Mouse (Mus musculus): ENCODE measurements around the gene Gm21762.
A peak's percentile ranks its signal among the peaks of the same experiment; 100 is the strongest.
"Not testable (repeated sequence)": the region's sequence is repeated elsewhere in the genome, so short reads cannot be mapped to it uniquely, and the experiment has no call there.

The Gm21762 gene

DNA sequence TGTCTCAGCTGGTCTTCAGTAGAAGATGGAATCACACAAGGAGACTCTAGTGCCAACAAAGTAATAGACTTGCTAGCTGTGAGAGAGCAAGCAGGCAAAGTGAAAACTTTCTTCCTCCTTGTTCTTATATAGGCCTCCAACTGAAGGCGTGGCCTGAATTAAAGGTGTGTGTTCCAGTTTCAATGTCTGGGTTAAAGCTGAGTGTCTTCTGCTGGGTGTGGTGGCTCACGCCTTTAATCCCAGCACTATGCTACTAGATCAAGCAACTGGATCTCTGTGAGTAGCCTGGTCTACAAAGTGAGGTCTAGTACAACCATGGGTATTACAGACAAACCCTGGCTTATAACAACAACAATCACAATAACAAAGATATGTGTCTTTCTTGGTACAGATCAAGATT is at the start of gene Gm21762:
Gm21762 (minus strand) TSS at position 101 of the 400 bp plus-strand sequence.
- DNase-seq: not testable (repeated sequence)

DNA sequence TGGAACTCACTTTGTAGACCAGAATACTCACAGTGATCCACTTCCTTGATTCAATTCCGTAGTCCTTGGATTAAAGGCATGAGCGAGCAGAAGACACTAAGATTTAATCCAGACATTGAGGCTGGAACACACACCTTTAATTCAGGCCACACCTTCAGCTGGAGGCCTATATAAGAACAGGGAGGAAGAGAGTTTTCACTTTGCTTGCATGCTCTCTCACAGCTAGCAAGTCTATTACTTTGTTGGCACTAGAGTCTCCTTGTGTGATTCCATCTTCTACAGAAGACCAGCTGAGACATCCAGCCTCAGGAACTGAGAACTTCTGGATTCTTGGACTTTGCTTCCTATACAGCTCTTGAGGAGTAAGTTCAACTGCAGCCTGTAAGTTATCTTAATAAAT is 47.1 kb upstream of the Gm21762 start, which contains the start of gene AF067061:
AF067061 (plus strand) TSS at position 245 of the 400 bp plus-strand sequence.
- DNase-seq: not testable (repeated sequence)

DNA sequence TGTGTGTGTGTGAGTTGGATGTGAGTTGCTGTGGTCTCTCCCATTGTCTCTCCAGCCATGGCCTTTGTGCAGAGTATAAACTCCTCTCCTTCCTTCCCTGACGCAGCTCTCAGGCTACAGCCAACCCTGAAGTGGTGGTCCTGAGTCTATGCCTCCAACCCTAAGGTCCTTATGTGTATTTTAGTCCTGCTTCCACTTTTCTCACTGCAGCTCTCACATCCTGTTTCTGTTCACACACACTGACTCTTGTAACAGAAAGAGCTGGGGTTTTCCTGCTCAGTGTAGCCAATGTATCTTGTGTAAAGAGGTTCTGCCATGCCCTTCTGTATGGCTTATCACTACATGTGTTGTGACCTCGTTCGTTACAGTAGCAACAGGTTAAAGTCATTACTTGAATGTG is 44.0 kb upstream of the Gm21762 start:
- DNase-seq: not testable (repeated sequence)

DNA sequence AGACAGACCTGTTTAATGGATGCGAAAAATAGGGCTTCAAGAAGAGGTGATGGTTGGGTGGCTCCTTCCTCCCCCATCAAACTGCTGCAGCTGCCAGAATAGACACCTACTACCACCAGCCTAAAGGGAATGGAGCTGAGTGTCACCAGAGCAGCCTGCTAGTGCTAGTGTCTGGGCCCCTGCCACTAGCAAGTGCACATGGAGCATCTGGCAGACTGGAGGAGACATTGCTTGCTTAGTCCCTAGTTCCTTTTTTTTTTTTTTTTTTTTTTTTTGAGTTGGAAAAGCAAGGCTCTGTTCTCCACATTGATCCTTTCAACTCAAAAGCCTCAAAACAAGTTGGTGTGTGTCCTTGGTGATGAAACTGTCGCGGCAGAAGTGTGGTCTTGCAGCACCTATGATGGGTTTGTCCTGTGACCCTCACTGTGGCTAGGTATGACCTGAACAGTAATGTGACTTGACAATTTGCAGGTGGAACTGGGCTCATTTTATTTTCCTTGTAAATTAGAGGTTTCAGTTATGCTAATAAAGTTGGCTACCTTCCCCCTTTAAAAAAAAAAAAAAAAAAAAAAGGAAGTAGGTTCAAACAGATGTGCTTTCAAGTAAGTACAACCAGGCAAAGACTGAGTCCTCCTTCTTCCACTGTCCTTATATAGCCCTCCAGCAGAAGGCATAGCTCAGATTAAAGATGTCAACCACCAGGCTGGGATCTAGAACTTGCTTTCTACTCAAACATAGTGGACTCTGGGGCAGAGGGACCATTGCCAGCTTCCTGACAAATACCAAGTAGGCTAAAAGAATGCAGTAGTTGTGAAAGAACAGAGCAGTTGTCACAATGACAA is 43.3 kb upstream of the Gm21762 start:
- DNase-seq: not testable (repeated sequence)

DNA sequence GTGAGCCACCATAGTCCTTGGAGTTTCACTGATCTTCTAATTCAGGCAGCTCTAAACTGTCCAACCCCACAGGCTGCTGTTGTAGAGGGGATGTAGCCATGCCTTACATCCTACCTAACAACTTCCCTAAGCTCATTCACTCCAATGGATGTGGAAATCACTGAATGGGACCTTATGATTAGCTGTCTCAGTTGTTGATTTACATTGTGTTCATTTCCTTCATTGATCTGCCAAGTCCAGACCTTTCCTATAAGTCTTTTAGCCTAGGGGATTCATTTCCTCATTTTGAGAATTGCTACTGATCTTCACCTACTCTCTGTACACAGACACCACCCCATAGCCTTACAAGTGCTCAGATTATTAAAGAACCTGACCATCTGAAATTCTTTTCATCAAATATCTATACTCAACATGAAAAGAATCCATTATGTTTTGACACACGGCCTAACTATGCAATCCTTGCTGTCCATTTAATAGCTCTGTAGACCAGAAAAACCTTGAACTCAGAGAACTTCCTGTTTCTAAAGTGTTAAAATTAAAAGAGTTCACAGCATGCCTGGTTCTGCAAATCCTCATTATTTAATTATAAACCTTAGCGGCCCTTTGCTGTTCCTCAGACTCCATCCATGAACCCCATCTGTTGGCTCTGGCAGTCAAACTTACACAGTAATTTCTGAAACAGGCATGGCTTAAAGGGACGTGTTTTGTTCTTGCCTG is 35.6 kb upstream of the Gm21762 start:
- DNase-seq: not testable (repeated sequence)

DNA sequence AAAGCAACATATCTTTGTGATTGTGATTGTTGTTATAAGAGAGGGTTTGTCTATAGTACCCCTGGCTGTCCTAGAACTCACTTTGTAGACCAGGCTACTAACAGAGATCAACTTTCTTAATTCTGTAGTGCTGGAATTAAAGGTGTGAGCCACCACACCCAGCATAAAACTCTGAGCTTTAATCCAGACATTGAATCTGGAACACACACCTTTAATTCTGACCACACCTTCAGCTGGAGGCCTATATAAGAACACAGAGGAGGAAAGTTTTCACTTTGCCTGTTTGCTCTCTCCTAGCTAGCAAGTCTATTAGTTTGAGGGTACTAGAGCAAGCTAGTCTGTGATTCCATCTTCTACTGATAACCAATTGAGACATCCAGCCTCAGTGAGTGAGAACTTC is 23.1 kb upstream of the Gm21762 start, which contains the start of gene Gm21731:
Gm21731 (plus strand) TSS at position 301 of the 400 bp plus-strand sequence.
- DNase-seq: not testable (repeated sequence)

DNA sequence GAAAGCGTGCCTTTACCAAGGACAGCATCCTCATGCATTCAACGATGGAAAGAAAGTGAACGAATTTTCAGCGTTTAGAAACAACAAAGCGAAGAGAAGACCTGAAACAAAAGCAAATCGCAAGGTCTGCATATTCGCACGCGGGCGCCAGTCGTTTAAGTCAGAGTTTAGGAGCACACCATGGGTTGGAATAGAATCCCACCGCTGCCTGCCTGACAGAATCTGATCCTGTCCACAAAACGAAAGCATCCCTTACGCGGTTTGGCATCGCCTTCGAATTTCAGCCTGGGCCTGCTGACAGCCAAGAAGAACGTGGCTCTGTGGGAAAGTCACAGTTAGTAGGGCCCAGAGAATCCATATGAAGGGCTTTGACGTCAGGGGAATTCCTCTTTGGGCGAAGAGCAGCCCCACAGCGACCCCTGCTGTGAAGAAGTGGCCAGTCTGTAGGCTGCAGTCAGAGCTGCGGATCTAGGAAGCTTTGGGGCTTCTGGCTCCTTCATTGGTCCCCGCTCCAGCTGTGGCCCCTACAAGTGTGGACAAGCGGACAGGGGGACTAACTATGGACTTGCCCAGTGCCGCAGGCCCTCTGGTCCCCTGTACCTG is 16.8 kb upstream of the Gm21762 start:
- not testable (repeated sequence) for DNase-seq

DNA sequence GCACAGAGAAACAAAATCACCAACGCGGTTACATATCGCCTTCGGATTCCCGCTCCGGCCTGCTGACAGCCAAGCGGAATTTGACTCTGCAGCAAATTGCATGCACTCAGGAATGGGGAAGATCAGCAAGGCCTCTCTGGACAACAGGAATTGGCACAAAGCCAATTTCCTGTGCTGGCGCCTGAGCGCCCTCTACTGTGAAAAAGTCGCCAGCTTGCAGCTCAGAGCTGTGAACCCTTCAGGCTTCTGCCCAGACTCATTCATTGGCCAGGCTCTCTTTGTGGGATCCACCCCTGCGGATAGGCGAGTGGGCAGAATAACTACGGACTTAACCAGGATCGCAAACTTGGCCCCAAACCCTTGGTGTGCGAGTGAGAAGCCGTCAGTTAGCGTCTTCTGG is 16.1 kb upstream of the Gm21762 start:
- not testable (repeated sequence) for DNase-seq

DNA sequence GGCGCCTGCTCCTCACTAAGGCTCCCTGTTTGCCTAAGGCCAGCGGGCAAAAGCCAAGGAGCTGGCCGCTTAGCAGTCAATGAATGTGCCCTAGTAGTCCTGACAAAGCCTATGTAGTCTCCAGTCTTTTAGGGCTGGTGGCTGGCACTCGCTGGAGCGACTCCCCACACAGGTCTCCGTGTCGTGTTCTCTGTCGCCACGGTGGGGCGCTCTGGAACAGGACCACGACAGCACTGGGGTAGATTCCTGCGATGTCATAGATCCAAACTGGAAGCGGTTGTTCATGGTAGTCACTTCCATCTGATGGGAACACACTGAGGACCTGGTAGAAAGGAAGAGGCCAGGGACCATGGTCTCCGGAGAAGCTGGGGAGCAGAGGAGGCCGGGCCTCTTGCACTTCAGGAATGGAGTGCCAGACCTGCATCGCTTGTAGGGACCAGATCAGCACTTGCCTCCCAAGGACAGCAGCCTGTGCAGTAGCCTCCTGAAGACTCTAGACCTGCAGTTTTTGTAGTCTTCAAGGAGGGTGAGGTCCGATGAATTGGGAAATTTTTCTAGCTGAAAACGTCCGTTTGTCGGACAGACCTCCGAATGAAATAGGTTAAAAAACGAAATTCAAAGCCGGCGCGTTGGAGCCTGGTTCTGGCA is 7.4 kb upstream of the Gm21762 start:
- not testable (repeated sequence) for DNase-seq

DNA sequence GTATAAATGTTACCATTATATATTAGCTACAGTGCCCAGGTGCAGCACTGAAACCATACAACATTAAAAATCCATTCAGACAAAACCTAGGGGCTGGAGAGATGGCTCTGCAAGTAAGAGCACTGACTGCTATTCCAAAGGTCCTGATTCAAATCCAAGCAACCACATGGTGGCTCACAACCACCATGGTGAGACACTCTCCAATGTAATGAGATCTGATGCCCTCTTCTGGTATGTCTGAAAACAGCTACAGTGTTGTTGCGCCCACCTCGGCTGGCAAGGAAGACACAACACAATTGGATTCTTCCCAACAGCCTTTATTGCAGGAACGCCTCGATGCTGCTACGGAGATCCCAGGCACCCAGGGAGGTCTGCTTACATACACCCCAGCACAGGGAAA is 5.2 kb upstream of the Gm21762 start:
- DNase-seq: not testable (repeated sequence)

DNA sequence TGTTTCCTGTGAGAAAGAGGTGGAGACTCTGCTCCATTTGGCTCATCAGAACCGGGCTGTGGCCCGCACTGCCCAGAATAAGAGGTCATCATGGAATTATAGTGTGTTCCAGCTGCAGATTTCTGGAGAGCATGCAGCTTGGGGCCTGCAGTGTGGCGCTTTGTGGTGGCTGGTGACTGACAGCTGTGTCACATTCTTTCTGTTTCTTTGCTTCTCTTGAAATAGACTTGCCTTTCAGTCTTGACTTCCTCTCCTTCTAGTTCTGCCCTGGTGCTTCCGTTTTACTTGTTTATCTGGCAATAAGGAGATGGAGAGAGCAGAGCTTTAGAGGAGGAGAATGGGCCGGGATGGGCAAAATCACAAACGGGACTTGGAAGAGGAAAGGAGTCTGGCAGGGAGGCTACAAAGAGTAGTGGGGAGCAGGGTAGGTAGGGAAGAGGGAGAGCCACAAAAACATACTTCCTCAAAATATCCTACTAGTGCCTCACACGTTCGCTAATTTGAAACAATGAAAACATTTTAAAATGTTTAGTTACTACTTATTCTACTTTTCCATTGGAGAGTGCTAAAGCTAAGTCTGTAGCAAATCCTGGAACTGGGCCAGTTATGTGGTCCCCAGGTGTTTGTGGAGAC is 19.4 kb downstream of the Gm21762 start:
- DNase-seq: not testable (repeated sequence)

DNA sequence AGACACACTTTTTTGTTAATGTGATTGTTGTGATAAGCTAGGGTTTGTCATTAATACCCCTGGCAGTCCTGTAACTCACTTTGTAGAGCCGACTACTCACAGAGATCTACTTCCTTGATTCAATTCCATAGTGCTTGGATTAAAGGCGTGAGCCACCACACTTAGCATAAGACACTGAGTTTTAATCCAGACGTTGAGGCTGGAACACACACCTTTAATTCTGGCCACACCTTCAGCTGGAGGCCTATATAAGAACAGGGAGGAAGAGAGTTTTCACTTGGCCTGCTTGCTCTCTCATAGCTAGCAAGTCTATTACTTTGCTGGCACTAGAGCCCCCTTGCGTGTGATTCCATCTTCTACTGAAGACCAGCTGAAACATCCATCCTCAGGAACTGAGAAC is 43.6 kb downstream of the Gm21762 start, which contains the start of gene Gm21818:
Gm21818 (plus strand) TSS at position 301 of the 400 bp plus-strand sequence.
- not testable (repeated sequence) for DNase-seq

DNA sequence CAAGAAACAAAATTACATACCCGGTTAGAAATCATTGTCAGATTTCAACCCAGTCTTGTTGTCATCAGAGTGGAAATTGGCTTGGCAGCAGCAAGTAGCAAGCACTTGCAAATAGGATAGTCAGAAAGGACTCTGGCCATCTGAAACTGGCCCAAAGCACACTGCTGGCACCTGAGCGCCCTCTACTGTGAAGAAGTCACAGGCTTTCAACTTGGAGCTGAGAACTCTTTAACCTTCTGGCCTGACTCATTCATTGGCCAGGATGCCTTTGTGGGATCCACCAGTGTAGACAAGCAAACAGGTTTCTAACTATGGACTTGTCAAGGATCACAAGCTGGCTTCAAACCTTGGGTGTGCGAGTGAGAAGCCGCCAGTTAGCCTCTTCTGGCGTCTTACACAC is 47.4 kb downstream of the Gm21762 start:
- DNase-seq: peak; percentile 43

Data from kidney, adult 9 months (tissue).